Mouse (Mus musculus): ENCODE measurements at regions not wholly inside any gene's neighbourhood (a gene's known extent, or its start where the extent isn't known, plus 50 kb on each side); places are given as distances from the start of the nearest gene placed in this dataset.

- TF ChIP-seq CTCF (conservative IDR thresholded peaks at IDR 0.05; ENCODE audit: insufficient read depth, insufficient read length, low read depth, low read length) (no peak), POLR2A (IDR thresholded peaks at IDR 0.05; ENCODE audit: low read depth, low read length) (no peak)
- Histone ChIP-seq H3K4me1 (ENCODE audit: control insufficient read depth, insufficient read depth, low read length) (no peaks in the 10 kb centered on the region), H3K27me3 (replicated peaks; ENCODE audit: control insufficient read depth, insufficient read depth, low read length) (no peaks in the 10 kb centered on the region), H3K27ac (ENCODE audit: insufficient read depth, low read depth, low read length) (no peak overlapping the region), H3K4me3 (ENCODE audit: insufficient read depth, low read depth, low read length) (no peak overlapping the region), H3K36me3 (ENCODE audit: control insufficient read depth, insufficient read depth, low read length) (no peaks in the 10 kb centered on the region)
- DNase-seq, result no peak
- WGBS, result 62% methylated on average over 6 of the region's 6 CpGs
Observed at GRCm38 (mm10) chr8:44867202-44867601, 68.0 kb upstream of the Fat1 start.

DNA sequence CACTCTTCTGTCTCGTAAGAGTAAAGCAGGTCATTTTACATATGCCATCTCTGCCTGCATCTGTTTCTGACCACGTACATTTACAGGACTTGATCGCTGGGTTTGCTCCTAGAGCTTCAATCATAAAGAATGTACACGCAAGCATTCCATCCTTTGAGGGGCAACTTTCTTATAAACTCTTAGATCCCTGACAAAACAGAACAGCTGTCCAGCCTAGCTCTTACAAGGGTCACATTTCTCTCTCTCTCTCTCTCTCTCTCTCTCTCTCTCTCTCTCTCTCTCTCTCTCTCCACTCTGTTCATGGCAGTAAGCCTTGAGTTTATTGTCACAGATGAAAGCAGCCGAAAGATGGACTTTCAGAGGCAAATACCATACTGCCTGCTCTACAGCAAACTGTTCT lies 67.6 kb upstream of the Fat1 start:
- TF ChIP-seq POLR2A (IDR thresholded peaks at IDR 0.05; ENCODE audit: low read depth, low read length), result no peak
- no peak for TF ChIP-seq CTCF (conservative IDR thresholded peaks at IDR 0.05; ENCODE audit: insufficient read depth, insufficient read length, low read depth, low read length)
- Histone ChIP-seq H3K27ac (ENCODE audit: insufficient read depth, low read depth, low read length) (no peak overlapping the region), H3K36me3 (ENCODE audit: control insufficient read depth, insufficient read depth, low read length) (no peaks in the 10 kb centered on the region), H3K4me1 (ENCODE audit: control insufficient read depth, insufficient read depth, low read length) (no peaks in the 10 kb centered on the region), H3K27me3 (replicated peaks; ENCODE audit: control insufficient read depth, insufficient read depth, low read length) (no peaks in the 10 kb centered on the region), H3K4me3 (ENCODE audit: insufficient read depth, low read depth, low read length) (no peak overlapping the region)
- no peak for DNase-seq
- 77% methylated on average over 5 of the region's 5 CpGs for WGBS

- H3K27ac ChIP-seq (ENCODE audit: insufficient read depth, low read depth, low read length), result no peak overlapping the region
- H3K4me1 ChIP-seq (ENCODE audit: control insufficient read depth, insufficient read depth, low read length), result no peaks in the 10 kb centered on the region
- no peak overlapping the region for H3K4me3 ChIP-seq (ENCODE audit: insufficient read depth, low read depth, low read length)
- H3K27me3 ChIP-seq (replicated peaks; ENCODE audit: control insufficient read depth, insufficient read depth, low read length), result no peaks in the 10 kb centered on the region
- no peak for TF ChIP-seq POLR2A (IDR thresholded peaks at IDR 0.05; ENCODE audit: low read depth, low read length)
- no peak for TF ChIP-seq CTCF (conservative IDR thresholded peaks at IDR 0.05; ENCODE audit: insufficient read depth, insufficient read length, low read depth, low read length)
- WGBS, result 60% methylated on average over 5 of the region's 5 CpGs
- DNase-seq, result no peak
- no peaks in the 10 kb centered on the region for H3K36me3 ChIP-seq (ENCODE audit: control insufficient read depth, insufficient read depth, low read length)
Observed at GRCm38 (mm10) chr8:44877066-44877465, 58.2 kb upstream of the Fat1 start.

DNA sequence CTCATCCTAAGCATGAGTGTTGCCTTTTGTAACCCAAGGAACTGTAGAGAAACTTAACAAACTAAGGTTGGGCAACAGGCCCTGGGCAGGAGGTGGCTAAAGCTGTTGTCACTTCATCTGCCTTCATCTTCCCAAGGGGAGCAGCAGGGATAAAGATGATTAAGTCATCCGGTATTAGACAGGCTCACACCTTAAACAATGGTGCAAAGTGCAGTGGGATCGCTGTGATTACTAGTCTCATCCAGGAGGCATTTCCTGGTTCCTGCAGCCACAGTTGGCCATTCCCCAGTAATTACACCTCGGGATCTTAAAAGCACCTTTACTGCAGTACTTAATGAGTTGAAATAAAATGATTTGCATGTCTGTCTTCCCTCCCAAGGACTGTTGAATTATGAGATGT lies 57.0 kb upstream of the Fat1 start:
- WGBS, result 34% methylated on average over 3 of the region's 3 CpGs
- Histone ChIP-seq H3K27ac (ENCODE audit: insufficient read depth, low read depth, low read length) (no peak overlapping the region), H3K4me3 (ENCODE audit: insufficient read depth, low read depth, low read length) (no peak overlapping the region), H3K4me1 (ENCODE audit: control insufficient read depth, insufficient read depth, low read length) (no peaks in the 10 kb centered on the region), H3K27me3 (replicated peaks; ENCODE audit: control insufficient read depth, insufficient read depth, low read length) (no peaks in the 10 kb centered on the region), H3K36me3 (ENCODE audit: control insufficient read depth, insufficient read depth, low read length) (no peaks in the 10 kb centered on the region)
- TF ChIP-seq POLR2A (IDR thresholded peaks at IDR 0.05; ENCODE audit: low read depth, low read length), result no peak
- no peak for TF ChIP-seq CTCF (conservative IDR thresholded peaks at IDR 0.05; ENCODE audit: insufficient read depth, insufficient read length, low read depth, low read length)
- no peak for DNase-seq

DNA sequence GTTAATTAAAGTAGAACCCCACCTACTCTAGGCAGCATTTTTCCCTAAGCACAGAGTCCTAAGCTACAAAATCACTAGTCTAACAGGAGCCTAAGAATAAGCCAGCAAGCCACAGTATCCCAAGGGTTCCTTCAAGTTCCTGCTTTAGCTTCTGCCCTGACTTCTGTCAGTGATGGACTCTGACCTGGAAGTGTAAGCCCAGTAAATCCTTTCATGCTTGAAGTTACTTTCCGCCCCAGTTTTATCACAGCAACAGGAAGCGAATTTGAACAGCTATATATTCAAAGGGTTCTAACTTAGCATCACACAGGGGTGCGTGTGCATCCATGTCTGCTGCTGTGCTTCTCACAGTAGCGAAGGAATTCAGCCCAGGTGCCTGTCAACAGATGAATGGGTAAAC lies 56.1 kb upstream of the Fat1 start:
- Histone ChIP-seq H3K27me3 (replicated peaks; ENCODE audit: control insufficient read depth, insufficient read depth, low read length) (no peaks in the 10 kb centered on the region), H3K27ac (ENCODE audit: insufficient read depth, low read depth, low read length) (no peak overlapping the region), H3K4me1 (ENCODE audit: control insufficient read depth, insufficient read depth, low read length) (no peaks in the 10 kb centered on the region), H3K4me3 (ENCODE audit: insufficient read depth, low read depth, low read length) (no peak overlapping the region), H3K36me3 (ENCODE audit: control insufficient read depth, insufficient read depth, low read length) (no peaks in the 10 kb centered on the region)
- WGBS, result 61% methylated on average over 4 of the region's 4 CpGs
- DNase-seq, result no peak
- TF ChIP-seq CTCF (conservative IDR thresholded peaks at IDR 0.05; ENCODE audit: insufficient read depth, insufficient read length, low read depth, low read length) (no peak), POLR2A (IDR thresholded peaks at IDR 0.05; ENCODE audit: low read depth, low read length) (no peak)

DNA sequence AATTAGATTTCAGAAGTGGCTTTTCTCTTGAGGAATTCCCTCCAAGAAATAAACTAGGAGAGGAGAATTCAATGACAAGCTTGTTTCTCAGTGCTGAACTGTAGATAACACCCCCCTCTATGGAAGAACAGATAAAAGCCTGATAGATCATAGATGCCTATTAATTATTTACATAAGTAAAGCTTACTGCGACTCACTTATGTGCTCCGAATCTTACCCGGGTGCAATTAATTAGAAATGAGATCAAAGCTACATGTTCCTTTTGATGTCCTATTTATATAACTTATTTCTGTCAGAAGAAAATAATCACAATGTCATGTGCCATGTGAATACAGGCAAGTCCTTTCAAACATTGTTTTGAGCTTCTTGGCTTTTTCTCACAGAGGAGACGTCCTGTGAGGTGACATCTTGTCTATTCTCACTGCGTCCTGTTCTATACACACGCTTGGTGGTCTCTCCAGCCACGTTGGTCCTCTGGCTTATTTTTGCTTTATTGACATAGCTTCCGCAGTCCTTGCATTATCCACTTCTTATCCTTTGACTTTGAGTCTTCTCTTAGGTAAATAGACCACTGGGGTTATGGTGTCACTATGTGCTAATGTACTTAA lies 50.7 kb upstream of the Fat1 start:
- TF ChIP-seq CTCF (conservative IDR thresholded peaks at IDR 0.05; ENCODE audit: insufficient read depth, insufficient read length, low read depth, low read length) (no peak), POLR2A (IDR thresholded peaks at IDR 0.05; ENCODE audit: low read depth, low read length) (no peak)
- Histone ChIP-seq H3K4me3 (ENCODE audit: insufficient read depth, low read depth, low read length) (no peak overlapping the region), H3K27me3 (replicated peaks; ENCODE audit: control insufficient read depth, insufficient read depth, low read length) (no peaks in the 10 kb centered on the region), H3K4me1 (ENCODE audit: control insufficient read depth, insufficient read depth, low read length) (no peaks in the 10 kb centered on the region), H3K27ac (ENCODE audit: insufficient read depth, low read depth, low read length) (no peak overlapping the region), H3K36me3 (ENCODE audit: control insufficient read depth, insufficient read depth, low read length) (no peaks in the 10 kb centered on the region)
- DNase-seq, result no peak
- 64% methylated on average over 8 of the region's 8 CpGs for WGBS

Measured in kidney, adult 2 months (tissue).